Mouse (Mus musculus) G1E (cell line): ENCODE results near the gene Ppp1r9a.

Experiments used
- CTCF ChIP-seq: IDR thresholded peaks from 2 replicates; pipeline ENCODE4 v1.5.1; 2012; ENCODE audit warnings: low read depth, low read length, inconsistent platforms, mixed read lengths
- GATA1 ChIP-seq: IDR thresholded peaks from 2 replicates; pipeline ENCODE4 v1.6.1; 2012; ENCODE audit warnings: borderline replicate concordance, low read length, inconsistent platforms, mixed read lengths
- POLR2AphosphoS5 ChIP-seq: IDR thresholded peaks from 2 replicates; pipeline ENCODE4 v1.6.1; 2012; ENCODE audit warnings: low read depth, low read length, inconsistent platforms; ENCODE audit not compliant: insufficient replicate concordance
- TAL1 ChIP-seq: conservative IDR thresholded peaks from 2 replicates; pipeline ENCODE4 v1.6.1; 2012; ENCODE audit warnings: low read depth, low read length, inconsistent platforms, mixed read lengths

DNA sequence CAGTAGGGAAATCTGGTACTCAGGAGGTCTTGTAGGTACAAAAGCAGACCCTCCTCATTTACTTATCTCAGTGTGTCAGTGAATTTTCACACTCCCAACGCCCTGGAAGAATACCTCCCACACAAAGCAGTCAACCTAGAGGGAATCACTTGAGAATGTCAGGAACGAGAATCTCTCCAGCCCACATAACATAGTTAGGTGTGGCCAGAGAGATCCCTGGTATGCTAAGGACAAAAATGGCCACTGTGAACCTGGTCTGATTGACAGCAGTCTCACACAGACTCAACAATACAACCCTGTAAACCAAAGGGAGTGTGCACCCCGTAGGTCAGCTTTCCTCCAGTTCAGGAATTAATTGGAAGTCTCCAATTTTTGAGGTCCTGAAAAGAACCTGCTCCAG lies 18.4 kb upstream of the Ppp1r9a start:
- TF ChIP-seq CTCF (no peak), TAL1 (no peak), GATA1 (no peak), POLR2AphosphoS5 (no peak)
